Mouse (Mus musculus) heart, adult 9 months (tissue): Measurements from ENCODE around the gene Chpf2.

Experiments used
- DNase-seq, 2 experiments: peaks; one replicate each; pipeline ENCODE4 v3.0.0; 2022; ENCODE audit warnings: low spot score in 2 of 2

The Chpf2 gene

GRCm38 (mm10) chr5:24604656-24605100 lies 18.1 kb downstream of the Chpf2 start:
- peak; percentile 92 to 93 for DNase-seq

GRCm38 (mm10) chr5:24605321-24605979 lies 18.9 kb downstream of the Chpf2 start:
- DNase-seq, result no peak

- DNase-seq, result no peak
Observed at GRCm38 (mm10) chr5:24605980-24606665, 19.6 kb downstream of the Chpf2 start.

GRCm38 (mm10) chr5:24609388-24609787 lies 22.8 kb downstream of the Chpf2 start:
- DNase-seq, result no peak

GRCm38 (mm10) chr5:24611366-24612301 lies 25.1 kb downstream of the Chpf2 start:
- DNase-seq, result peak in 1 of 2 experiments; percentile 34

GRCm38 (mm10) chr5:24612302-24612649 lies 25.7 kb downstream of the Chpf2 start:
- DNase-seq, result no peak

- DNase-seq, result no peak
Observed at GRCm38 (mm10) chr5:24615097-24615496, 28.6 kb downstream of the Chpf2 start.

- no peak for DNase-seq
Observed at GRCm38 (mm10) chr5:24618921-24619320, 32.4 kb downstream of the Chpf2 start.

GRCm38 (mm10) chr5:24620116-24620515 lies 33.6 kb downstream of the Chpf2 start:
- DNase-seq, result no peak

GRCm38 (mm10) chr5:24620626-24621025 lies 34.1 kb downstream of the Chpf2 start:
- no peak for DNase-seq

GRCm38 (mm10) chr5:24622386-24623040 lies 36.0 kb downstream of the Chpf2 start:
- DNase-seq, result no peak

GRCm38 (mm10) chr5:24623041-24623985 lies 36.8 kb downstream of the Chpf2 start:
- no peak for DNase-seq

- DNase-seq, result no peak
Observed at GRCm38 (mm10) chr5:24623986-24624821, 37.7 kb downstream of the Chpf2 start, which contains the start of gene Smarcd3. Smarcd3 (minus strand) TSS chr5:24624411.

GRCm38 (mm10) chr5:24624822-24625120 lies 38.2 kb downstream of the Chpf2 start:
- no peak for DNase-seq

- DNase-seq, result no peak
Observed at GRCm38 (mm10) chr5:24629712-24630111, 43.2 kb downstream of the Chpf2 start.

- DNase-seq, result no peak
Observed at GRCm38 (mm10) chr5:24635093-24635492, 48.6 kb downstream of the Chpf2 start.

- DNase-seq, result no peak
Observed at GRCm38 (mm10) chr5:24635526-24636141, 49.1 kb downstream of the Chpf2 start.

- DNase-seq, result no peak
Observed at GRCm38 (mm10) chr5:24636987-24637386, 50.4 kb downstream of the Chpf2 start.

- DNase-seq, result no peak
Observed at GRCm38 (mm10) chr5:24638131-24638530, 51.6 kb downstream of the Chpf2 start.
